Mouse (Mus musculus) kidney, adult 2 months (tissue): Measurements from ENCODE around the gene Dll1.

ENCODE experiments used
- CTCF ChIP-seq: fragments of 200-500 bp; conservative IDR thresholded peaks from 2 replicates; pipeline ENCODE4 v1.5.1; 2011; ENCODE audit warnings: low read depth, mild to moderate bottlenecking, control low read depth, low read length, moderate library complexity, mixed read lengths; ENCODE audit not compliant: insufficient read depth, insufficient read length
- POLR2A ChIP-seq: fragments of 200-500 bp; IDR thresholded peaks from one replicate; pipeline ENCODE4 v1.6.1; 2011; ENCODE audit warnings: low read depth, low read length, control low read depth

DNA sequence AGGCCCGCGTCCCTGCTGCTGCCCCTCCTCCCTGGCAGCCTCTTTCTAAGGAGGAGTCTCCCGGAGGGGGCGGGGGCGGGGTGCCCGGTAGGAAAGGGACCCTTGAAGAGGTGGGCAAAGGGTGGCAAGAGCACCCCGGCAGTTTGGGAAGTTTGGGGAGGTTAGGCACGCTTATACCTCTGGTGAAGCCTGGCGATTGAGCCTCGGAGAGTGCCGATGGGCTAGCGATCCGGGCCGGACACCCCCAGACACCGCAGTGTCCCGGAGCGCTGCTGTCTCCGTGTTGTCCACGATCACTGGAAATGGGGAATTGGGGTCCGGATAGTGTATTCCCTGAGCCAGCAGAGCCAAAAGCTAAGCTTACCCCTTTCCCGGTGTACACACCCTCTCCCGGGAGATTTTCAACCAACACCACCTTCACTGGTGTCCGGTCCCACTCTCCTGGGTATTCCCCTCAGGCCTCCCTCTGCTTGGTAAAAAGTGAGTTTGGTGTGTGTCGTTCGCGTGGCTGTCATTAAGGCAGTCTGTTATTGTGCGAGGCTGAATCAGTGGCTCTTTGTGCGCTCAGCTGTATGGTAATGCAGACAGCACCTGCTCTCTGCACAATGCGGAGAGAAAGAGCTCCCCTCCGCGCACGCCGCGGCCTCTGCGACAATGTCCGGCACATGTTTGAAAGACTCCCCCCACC lies at the start of gene Dll1:
- TF ChIP-seq CTCF (no peak), POLR2A (no peak)
